ENCODE assay signal across 8 mouse cellular contexts in genomic region chr11:101081659-101082058, GRCm38 (mm10). TPM values are rescaled to one million over a fixed set of nuclear protein-coding genes. Genes with fewer than 3 reads are reported as not detected.
DNase-seq lines count a peak whose midpoint lies in the region; ATAC-seq and TF ChIP-seq lines count a peak whose summit lies in the region.

No protein-coding gene starts in this region.

- peaks cover 48% of the 10 kb centered on the region for H3K27me3 ChIP-seq in heart, embryonic 13.5 days (replicated peaks)
- H3K27me3 ChIP-seq in MEL (ENCODE audit: control insufficient read depth in 1 of 2, insufficient read depth in 2 of 2, low read length in 2 of 2): no peaks in the 10 kb centered on the region
- H3K27me3 ChIP-seq in hindbrain, embryonic 13.5 days: peaks cover 46% of the 10 kb centered on the region
- peaks cover 47% of the 10 kb centered on the region for H3K27me3 ChIP-seq in midbrain, embryonic 11.5 days (ENCODE audit: control insufficient read depth, insufficient read depth, low read length)

- H3K27ac ChIP-seq in heart, embryonic 13.5 days (replicated peaks): peak overlapping the region; percentile 94
- H3K27ac ChIP-seq in MEL (ENCODE audit: control insufficient read depth, low read depth, low read length): peak overlapping the region; percentile 68
- H3K27ac ChIP-seq in hindbrain, embryonic 13.5 days: peak overlapping the region; percentile 92
- H3K27ac ChIP-seq in midbrain, embryonic 11.5 days (ENCODE audit: low read depth, low read length): peak overlapping the region; percentile 33; the same call in 1 of the 2 replicates

- H3K9me3 ChIP-seq in heart, embryonic 13.5 days: no peaks in the 10 kb centered on the region
- no peaks in the 10 kb centered on the region for H3K9me3 ChIP-seq in MEL (replicated peaks; ENCODE audit: insufficient read depth, low read length)
- H3K9me3 ChIP-seq in hindbrain, embryonic 13.5 days: no peaks in the 10 kb centered on the region
- H3K9me3 ChIP-seq in midbrain, embryonic 11.5 days (ENCODE audit: control insufficient read depth, low read length): no peaks in the 10 kb centered on the region

- H3K79me2 ChIP-seq in MEL (ENCODE audit: control insufficient read depth, insufficient read depth, low read length, poor library complexity): peaks cover 12% of the 10 kb centered on the region

- peaks cover 41% of the 10 kb centered on the region for H3K4me1 ChIP-seq in heart, embryonic 13.5 days
- peaks cover 6 to 17% of the 10 kb centered on the region in 2 experiments for H3K4me1 ChIP-seq in MEL (ENCODE audit: control insufficient read depth in 1 of 2, insufficient read depth in 2 of 2, low read length in 2 of 2)
- peaks cover 39% of the 10 kb centered on the region for H3K4me1 ChIP-seq in hindbrain, embryonic 13.5 days (replicated peaks)
- H3K4me1 ChIP-seq in midbrain, embryonic 11.5 days (ENCODE audit: control insufficient read depth, insufficient read depth, low read length): peaks cover 14% of the 10 kb centered on the region

- 6% methylated on average over 10 of the region's 10 CpGs for WGBS in heart, embryonic 13.5 days
- 5% methylated on average over 10 of the region's 10 CpGs for WGBS in hindbrain, embryonic 13.5 days
- 5% methylated on average over 10 of the region's 10 CpGs for WGBS in midbrain, embryonic 11.5 days

- DNase-seq in heart, adult 11 months: no peak
- DNase-seq in MEL (ENCODE audit: low read depth, low spot score): no peak
- DNase-seq in midbrain, embryonic 11.5 days (ENCODE audit: low spot score, missing footprints): no peak
- DNase-seq in left cerebral cortex, adult 11 months (ENCODE audit: low spot score): no peak
- no peak for DNase-seq in spleen, postnatal 14 days (ENCODE audit: low spot score in 2 of 2)
- no peak for DNase-seq in embryo, embryonic 11 days

- H3K9ac ChIP-seq in heart, embryonic 13.5 days: peak overlapping the region; percentile 97
- peak overlapping the region; percentile 68 for H3K9ac ChIP-seq in MEL (ENCODE audit: control insufficient read depth, low read depth, low read length, poor library complexity, severe bottlenecking)
- H3K9ac ChIP-seq in hindbrain, embryonic 13.5 days: peak overlapping the region; percentile 91
- H3K9ac ChIP-seq in midbrain, embryonic 11.5 days (ENCODE audit: low read length): peak overlapping the region; percentile 91

- peaks cover 21% of the 10 kb centered on the region for H3K36me3 ChIP-seq in heart, embryonic 13.5 days
- H3K36me3 ChIP-seq in MEL (ENCODE audit: control insufficient read depth in 1 of 2, insufficient read depth in 2 of 2, low read length in 2 of 2): peaks cover 0 to 12% of the 10 kb centered on the region in 2 experiments; a peak in 2 of 4 replicates
- peaks cover 12% of the 10 kb centered on the region for H3K36me3 ChIP-seq in hindbrain, embryonic 13.5 days
- H3K36me3 ChIP-seq in midbrain, embryonic 11.5 days (ENCODE audit: control insufficient read depth, insufficient read depth, low read length): no peaks in the 10 kb centered on the region

- TF ChIP-seq POLR2A in MEL (IDR thresholded peaks at IDR 0.05; ENCODE audit: control insufficient read depth in 1 of 2, insufficient read depth in 1 of 2, low read depth in 1 of 2, low read length in 2 of 2, poor library complexity in 1 of 2): no peak

- TF ChIP-seq RAD21 in MEL (IDR thresholded peaks at IDR 0.05; ENCODE audit: low read depth, low read length): no peak

- H3K4me2 ChIP-seq in heart, embryonic 13.5 days: peak overlapping the region; percentile 99
- peak overlapping the region; percentile 100 for H3K4me2 ChIP-seq in hindbrain, embryonic 13.5 days
- peak overlapping the region; percentile 97 for H3K4me2 ChIP-seq in midbrain, embryonic 11.5 days

- no peak for TF ChIP-seq CTCF in MEL (IDR thresholded peaks at IDR 0.05 in 2 of 3, conservative IDR thresholded peaks at IDR 0.05 in 1 of 3; ENCODE audit: control insufficient read depth in 1 of 3, insufficient read depth in 1 of 3, low read depth in 2 of 3, low read length in 3 of 3, poor library complexity in 1 of 3, severe bottlenecking in 1 of 3)

- no peak for ATAC-seq in heart, embryonic 13.5 days (ENCODE audit: extremely low read depth, insufficient number of reproducible peaks, low FRiP score, low TSS enrichment)
- ATAC-seq in hindbrain, embryonic 13.5 days (ENCODE audit: low FRiP score): no peak
- no peak for ATAC-seq in midbrain, embryonic 11.5 days (ENCODE audit: low FRiP score)

- TF ChIP-seq EP300 in MEL (IDR thresholded peaks at IDR 0.05; ENCODE audit: low read depth in 1 of 2, low read length in 2 of 2): no peak

- peak overlapping the region; percentile 91 for H3K4me3 ChIP-seq in heart, embryonic 13.5 days
- H3K4me3 ChIP-seq in MEL (ENCODE audit: control insufficient read depth in 1 of 2, insufficient read depth in 1 of 2, low read depth in 2 of 2, low read length in 2 of 2): peak overlapping the region; percentile 60 to 70
- H3K4me3 ChIP-seq in hindbrain, embryonic 13.5 days: peak overlapping the region; percentile 70
- peak overlapping the region; percentile 86 for H3K4me3 ChIP-seq in midbrain, embryonic 11.5 days (ENCODE audit: low read depth, low read length)

TF ChIP-seq in MEL, 35 proteins besides CTCF, POLR2A, EP300 and RAD21:
- no peak for TF ChIP-seq TCF12 (IDR thresholded peaks at IDR 0.05; ENCODE audit: low read depth, low read length)
- TF ChIP-seq ZNF384 (IDR thresholded peaks at IDR 0.05; ENCODE audit: low read depth, low read length): no peak
- 0 out of 2 replicates have a peak, but pooled peaks have one; percentile 19 for TF ChIP-seq NELFE (IDR thresholded peaks at IDR 0.05; ENCODE audit: low read depth, low read length)
- TF ChIP-seq CHD1 (IDR thresholded peaks at IDR 0.05; ENCODE audit: low read depth, low read length): peak; percentile 67; the same call in 1 of the 2 replicates
- peak; percentile 54; the same call in 1 of the 2 replicates for TF ChIP-seq MYC (IDR thresholded peaks at IDR 0.05; ENCODE audit: low read depth, low read length)
- no peak for TF ChIP-seq ZC3H11A (IDR thresholded peaks at IDR 0.05; ENCODE audit: low read depth, low read length)
- TF ChIP-seq MAFK (IDR thresholded peaks at IDR 0.05; ENCODE audit: borderline replicate concordance, low read depth, low read length): no peak
- 0 out of 2 replicates have a peak, but pooled peaks have one; percentile 1 for TF ChIP-seq SMC3 (IDR thresholded peaks at IDR 0.05; ENCODE audit: low read depth, low read length)
- TF ChIP-seq SIN3A (IDR thresholded peaks at IDR 0.05; ENCODE audit: low read length): no peak
- no peak for TF ChIP-seq MXI1 (IDR thresholded peaks at IDR 0.05; ENCODE audit: low read depth, low read length)
- TF ChIP-seq E2F4 (IDR thresholded peaks at IDR 0.05; ENCODE audit: borderline replicate concordance, low read depth, low read length): 0 out of 2 replicates have a peak, but pooled peaks have one; percentile 50

RNA-seq across cellular contexts. Expression of gene Coasy, which starts 0.7 kb away (rescaled TPM):
- polyA plus RNA-seq in heart, embryonic 13.5 days (2015; fragmentation: Nextera tagmentation; extraction: Ambion mirVana): 26.8 and 28.4 TPM in 2 replicates
- 34.8 and 42.9 TPM in 2 replicates for total RNA-seq in MEL (2012; rRNA removed)
- polyA plus RNA-seq in MEL (2012; ENCODE audit: insufficient read depth in 1 of 2, insufficient read length in 2 of 2, low read depth in 1 of 2, low replicate concordance in 2 of 2, missing spikeins in 1 of 2): 10 to 100 TPM in 1 of 2 experiments, not detected in 1; 44.2 TPM
- 41.9 and 44.1 TPM in 2 replicates for polyA plus RNA-seq in hindbrain, embryonic 13.5 days (2015; fragmentation: Nextera tagmentation; extraction: Ambion mirVana)
- 53.2 and 53.3 TPM in 2 replicates for polyA plus RNA-seq in midbrain, embryonic 11.5 days (2014; fragmentation: Nextera tagmentation; extraction: Ambion mirVana)

RNA-seq across cellular contexts. Expression of gene Hsd17b1, which starts 3.4 kb away (rescaled TPM):
- polyA plus RNA-seq in heart, embryonic 13.5 days (2015; fragmentation: Nextera tagmentation; extraction: Ambion mirVana): 0.14 and 0.17 TPM in 2 replicates
- total RNA-seq in MEL (2012; rRNA removed): not detected in 2 replicates
- not detected for polyA plus RNA-seq in MEL (2012; ENCODE audit: insufficient read depth in 1 of 2, insufficient read length in 2 of 2, low read depth in 1 of 2, low replicate concordance in 2 of 2, missing spikeins in 1 of 2)
- 0.49 TPM in 1 of 2 replicates, not detected in the other for polyA plus RNA-seq in hindbrain, embryonic 13.5 days (2015; fragmentation: Nextera tagmentation; extraction: Ambion mirVana)
- polyA plus RNA-seq in midbrain, embryonic 11.5 days (2014; fragmentation: Nextera tagmentation; extraction: Ambion mirVana): 0.10 TPM in 1 of 2 replicates, not detected in the other

RNA-seq across cellular contexts. Expression of gene Mlx, which starts 5.4 kb away (rescaled TPM):
- 36.3 and 41.6 TPM in 2 replicates for polyA plus RNA-seq in heart, embryonic 13.5 days (2015; fragmentation: Nextera tagmentation; extraction: Ambion mirVana)
- total RNA-seq in MEL (2012; rRNA removed): 70.8 and 75.9 TPM in 2 replicates
- polyA plus RNA-seq in MEL (2012; ENCODE audit: insufficient read depth in 1 of 2, insufficient read length in 2 of 2, low read depth in 1 of 2, low replicate concordance in 2 of 2, missing spikeins in 1 of 2): 10 to 100 TPM in 1 of 2 experiments, not detected in 1; 57.5 TPM
- polyA plus RNA-seq in hindbrain, embryonic 13.5 days (2015; fragmentation: Nextera tagmentation; extraction: Ambion mirVana): 88.1 and 91.0 TPM in 2 replicates
- 38.0 and 47.0 TPM in 2 replicates for polyA plus RNA-seq in midbrain, embryonic 11.5 days (2014; fragmentation: Nextera tagmentation; extraction: Ambion mirVana)

RNA-seq across cellular contexts. Expression of gene Naglu, which starts 11.8 kb away (rescaled TPM):
- 13.5 and 13.7 TPM in 2 replicates for polyA plus RNA-seq in heart, embryonic 13.5 days (2015; fragmentation: Nextera tagmentation; extraction: Ambion mirVana)
- total RNA-seq in MEL (2012; rRNA removed): 1.1 and 1.5 TPM in 2 replicates
- polyA plus RNA-seq in MEL (2012; ENCODE audit: insufficient read depth in 1 of 2, insufficient read length in 2 of 2, low read depth in 1 of 2, low replicate concordance in 2 of 2, missing spikeins in 1 of 2): 1 to 10 TPM in 1 of 2 experiments, not detected in 1; 3.1 TPM
- 10.7 and 11.3 TPM in 2 replicates for polyA plus RNA-seq in hindbrain, embryonic 13.5 days (2015; fragmentation: Nextera tagmentation; extraction: Ambion mirVana)
- 6.0 and 6.9 TPM in 2 replicates for polyA plus RNA-seq in midbrain, embryonic 11.5 days (2014; fragmentation: Nextera tagmentation; extraction: Ambion mirVana)

RNA-seq across cellular contexts. Expression of gene Psmc3ip, which starts 13.6 kb away (rescaled TPM):
- polyA plus RNA-seq in heart, embryonic 13.5 days (2015; fragmentation: Nextera tagmentation; extraction: Ambion mirVana): 21.4 and 26.6 TPM in 2 replicates
- 9.1 and 14.5 TPM in 2 replicates for total RNA-seq in MEL (2012; rRNA removed)
- polyA plus RNA-seq in MEL (2012; ENCODE audit: insufficient read depth in 1 of 2, insufficient read length in 2 of 2, low read depth in 1 of 2, low replicate concordance in 2 of 2, missing spikeins in 1 of 2): 1 to 10 TPM in 1 of 2 experiments, not detected in 1; 8.2 TPM
- 23.4 and 26.3 TPM in 2 replicates for polyA plus RNA-seq in hindbrain, embryonic 13.5 days (2015; fragmentation: Nextera tagmentation; extraction: Ambion mirVana)
- 57.0 and 64.8 TPM in 2 replicates for polyA plus RNA-seq in midbrain, embryonic 11.5 days (2014; fragmentation: Nextera tagmentation; extraction: Ambion mirVana)

Comparison
In these comparisons a context has a peak if more than half of its experiments do, and no peak if none do; other contexts are left out.
1. H3K27ac ChIP-seq: peak in every context shown above with its lines; median percentile 94 in heart, embryonic 13.5 days; 92 in hindbrain, embryonic 13.5 days; 68 in MEL; 33 in midbrain, embryonic 11.5 days.